Comparison of ENCODE assay signal across 1 mouse cellular context in genomic region chr5:77010352-77010751, GRCm38 (mm10).
A peak's percentile ranks its signal among the peaks of the same experiment; 100 is the strongest.
TF ChIP-seq lines count a peak whose summit lies in the region.

No protein-coding gene starts in this region.

TF ChIP-seq in MEL, 35 proteins besides CTCF, POLR2A, EP300 and RAD21:
- TF ChIP-seq MYC (IDR thresholded peaks at IDR 0.05; ENCODE audit: low read depth, low read length) (no peak), JUND (IDR thresholded peaks at IDR 0.05; ENCODE audit: low read depth, low read length) (no peak), TAL1 (IDR thresholded peaks at IDR 0.05; ENCODE audit: low read length) (no peak), RCOR1 (IDR thresholded peaks at IDR 0.05; ENCODE audit: low read depth, low read length) (no peak), TBP (IDR thresholded peaks at IDR 0.05; ENCODE audit: low read depth, low read length) (no peak), BHLHE40 (IDR thresholded peaks at IDR 0.05; ENCODE audit: borderline replicate concordance, low read depth, low read length) (0 out of 2 replicates have a peak, but pooled peaks have one; percentile 8), USF1 (IDR thresholded peaks at IDR 0.05; ENCODE audit: low read depth, low read length) (no peak), CHD2 (IDR thresholded peaks at IDR 0.05; ENCODE audit: low read length) (no peak), MYB (IDR thresholded peaks at IDR 0.05; ENCODE audit: low read depth, low read length) (no peak), ELF1 (IDR thresholded peaks at IDR 0.05; ENCODE audit: low read depth, low read length) (no peak), GABPA (IDR thresholded peaks at IDR 0.05; ENCODE audit: low read depth, low read length) (no peak), E2F4 (IDR thresholded peaks at IDR 0.05; ENCODE audit: borderline replicate concordance, low read depth, low read length) (no peak), HCFC1 (IDR thresholded peaks at IDR 0.05; ENCODE audit: low read depth, low read length) (no peak), TCF12 (IDR thresholded peaks at IDR 0.05; ENCODE audit: low read depth, low read length) (peak; percentile 50; the same call in 1 of the 2 replicates)
TF ChIP-seq in MEL: peak in this region for 2.
